Mouse (Mus musculus): ENCODE measurements around the gene Sod2. TPM values are rescaled to one million over a fixed set of nuclear protein-coding genes. Genes with fewer than 3 reads are reported as not detected.
"Not testable (repeated sequence)": the region's sequence is repeated elsewhere in the genome, so short reads cannot be mapped to it uniquely, and the experiment has no call there.

The Sod2 gene
- polyA plus RNA-seq, 1 experiment from 2014 or later = 95.4 TPM

- not testable (repeated sequence) for H3K4me3 ChIP-seq; H3K4me1 ChIP-seq; H3K27ac ChIP-seq (replicated peaks); H3K36me3 ChIP-seq (replicated peaks); H3K27me3 ChIP-seq (replicated peaks; ENCODE audit: low read depth, poor library complexity, severe bottlenecking); H3K9me3 ChIP-seq
- DNase-seq (ENCODE audit: low spot score) = peak; percentile 37
- 14% methylated on average over 4 of the region's 4 CpGs for WGBS
These were observed 37.4 kb downstream of the Sod2 start for GRCm38 (mm10) chr17:13043846-13044673.

- H3K4me3 ChIP-seq; H3K9me3 ChIP-seq; H3K27ac ChIP-seq (replicated peaks); H3K4me1 ChIP-seq; H3K27me3 ChIP-seq (replicated peaks; ENCODE audit: low read depth, poor library complexity, severe bottlenecking); H3K36me3 ChIP-seq (replicated peaks); DNase-seq (ENCODE audit: low spot score): not testable (repeated sequence)
- WGBS = 75% methylated on average over 2 of the region's 8 CpGs
These were observed 45.6 kb downstream of the Sod2 start, which contains the start of gene Gpr31b for GRCm38 (mm10) chr17:13052124-13052813. TSS of gene Gpr31b (minus strand) at chr17:13052296.

- WGBS = 86% methylated on average over 4 of the region's 4 CpGs
- not testable (repeated sequence) for H3K4me1 ChIP-seq; H3K27me3 ChIP-seq (replicated peaks; ENCODE audit: low read depth, poor library complexity, severe bottlenecking); H3K27ac ChIP-seq (replicated peaks); H3K9me3 ChIP-seq; H3K36me3 ChIP-seq (replicated peaks); H3K4me3 ChIP-seq; DNase-seq (ENCODE audit: low spot score)
These were observed 54.2 kb downstream of the Sod2 start, which contains the start of gene Tcp10b for GRCm38 (mm10) chr17:13060804-13061203. TSS of gene Tcp10b (plus strand) at chr17:13061104.

- H3K9me3 ChIP-seq; H3K36me3 ChIP-seq (replicated peaks); H3K27ac ChIP-seq (replicated peaks); DNase-seq (ENCODE audit: low spot score); H3K4me1 ChIP-seq; H3K4me3 ChIP-seq; H3K27me3 ChIP-seq (replicated peaks; ENCODE audit: low read depth, poor library complexity, severe bottlenecking): not testable (repeated sequence)
- 91% methylated on average over 7 of the region's 7 CpGs for WGBS
These were observed 56.2 kb downstream of the Sod2 start for GRCm38 (mm10) chr17:13062882-13063281.

GRCm38 (mm10) chr17:13067864-13068385, 61.3 kb downstream of the Sod2 start:
- not testable (repeated sequence) for H3K9me3 ChIP-seq; H3K4me3 ChIP-seq; H3K27ac ChIP-seq (replicated peaks); H3K36me3 ChIP-seq (replicated peaks); DNase-seq (ENCODE audit: low spot score); H3K27me3 ChIP-seq (replicated peaks; ENCODE audit: low read depth, poor library complexity, severe bottlenecking); H3K4me1 ChIP-seq
- WGBS = 82% methylated on average over 1 of the region's 4 CpGs

- H3K36me3 ChIP-seq (replicated peaks); DNase-seq (ENCODE audit: low spot score); H3K27ac ChIP-seq (replicated peaks); H3K27me3 ChIP-seq (replicated peaks; ENCODE audit: low read depth, poor library complexity, severe bottlenecking); H3K4me3 ChIP-seq; H3K4me1 ChIP-seq; H3K9me3 ChIP-seq: not testable (repeated sequence)
- WGBS = 82% methylated on average over 5 of the region's 5 CpGs
These were observed 62.6 kb downstream of the Sod2 start for GRCm38 (mm10) chr17:13069227-13069626.

Other genes starting within 250 kb of the Sod2 start
- gene Igf2r, start 237.2 kb upstream of the Sod2 start, polyA plus RNA-seq (2016; fragmentation: Nextera tagmentation; extraction: Ambion mirVana) = 25.9 and 27.2 TPM in 2 replicates
- gene Mas1, start 138.7 kb upstream of the Sod2 start, polyA plus RNA-seq (2016; fragmentation: Nextera tagmentation; extraction: Ambion mirVana) = 0.44 and 0.72 TPM in 2 replicates
- gene Mrgprh, start 130.8 kb upstream of the Sod2 start, polyA plus RNA-seq (2016; fragmentation: Nextera tagmentation; extraction: Ambion mirVana) = not detected in 2 replicates
- 2.4 and 3.4 TPM in 2 replicates for gene Pnldc1, start 96.6 kb upstream of the Sod2 start, polyA plus RNA-seq (2016; fragmentation: Nextera tagmentation; extraction: Ambion mirVana)
- 548 and 551 TPM in 2 replicates for gene Tcp1, start 91.1 kb upstream of the Sod2 start, polyA plus RNA-seq (2016; fragmentation: Nextera tagmentation; extraction: Ambion mirVana)
- 198 and 200 TPM in 2 replicates for gene Mrpl18, start 90.5 kb upstream of the Sod2 start, polyA plus RNA-seq (2016; fragmentation: Nextera tagmentation; extraction: Ambion mirVana)
- gene Acat3, start 66.2 kb upstream of the Sod2 start, polyA plus RNA-seq (2016; fragmentation: Nextera tagmentation; extraction: Ambion mirVana) = 0.98 and 1.3 TPM in 2 replicates
- 348 and 367 TPM in 2 replicates for gene Acat2, start 46.1 kb upstream of the Sod2 start, polyA plus RNA-seq (2016; fragmentation: Nextera tagmentation; extraction: Ambion mirVana)
- gene Wtap, start 12.7 kb upstream of the Sod2 start, polyA plus RNA-seq (2016; fragmentation: Nextera tagmentation; extraction: Ambion mirVana) = 148 and 153 TPM in 2 replicates
- gene Gpr31b, start 45.5 kb downstream of the Sod2 start, polyA plus RNA-seq (2016; fragmentation: Nextera tagmentation; extraction: Ambion mirVana) = not detected in 2 replicates
- gene Tcp10b, start 54.3 kb downstream of the Sod2 start, polyA plus RNA-seq (2016; fragmentation: Nextera tagmentation; extraction: Ambion mirVana) = not detected in 2 replicates
- not detected in 2 replicates for gene Unc93a, start 125.0 kb downstream of the Sod2 start, polyA plus RNA-seq (2016; fragmentation: Nextera tagmentation; extraction: Ambion mirVana)
- not detected in 2 replicates for gene Smok2a, start 214.3 kb downstream of the Sod2 start, polyA plus RNA-seq (2016; fragmentation: Nextera tagmentation; extraction: Ambion mirVana)
- not detected in 2 replicates for gene Smok2b, start 223.4 kb downstream of the Sod2 start, polyA plus RNA-seq (2016; fragmentation: Nextera tagmentation; extraction: Ambion mirVana)